Mouse (Mus musculus) heart, adult 2 months (tissue): ENCODE data around the gene Gpr137. TPM values are rescaled to one million over a fixed set of nuclear protein-coding genes. Genes with fewer than 3 reads are reported as not detected.

Experiments used
- DNase-seq, 2 experiments: peaks; one replicate each; pipeline ENCODE4 v3.0.0; 2021
- H3K27ac ChIP-seq: fragments of 200-600 bp; 2 replicates; pipeline ENCODE4 v1.8.1; 2022
- H3K27me3 ChIP-seq: fragments of 200-500 bp; 2 replicates; pipeline ENCODE4 v1.6.1; 2012; ENCODE audit warnings: mild to moderate bottlenecking, low read length, inconsistent platforms, mixed read lengths; ENCODE audit not compliant: control insufficient read depth, insufficient read depth
- H3K36me3 ChIP-seq: fragments of 200-500 bp; 2 replicates; pipeline ENCODE4 v1.6.1; 2012; ENCODE audit warnings: low read length, inconsistent platforms; ENCODE audit not compliant: control insufficient read depth, insufficient read depth
- H3K4me1 ChIP-seq: fragments of 200-500 bp; 2 replicates; pipeline ENCODE4 v1.6.1; 2011; ENCODE audit warnings: low read length; ENCODE audit not compliant: control insufficient read depth, insufficient read depth
- H3K4me3 ChIP-seq: fragments of 200-600 bp; 2 replicates; pipeline ENCODE4 v1.8.1; 2022
- H3K79me2 ChIP-seq: fragments of 200-500 bp; replicated peaks from 2 replicates; pipeline ENCODE4 v1.6.1; 2012; ENCODE audit warnings: mild to moderate bottlenecking, inconsistent platforms, low read length, moderate library complexity, mixed read lengths; ENCODE audit not compliant: control insufficient read depth, insufficient read depth
- H3K9ac ChIP-seq: fragments of 200-500 bp; 2 replicates; pipeline ENCODE4 v1.6.1; 2012; ENCODE audit warnings: low read depth, mild to moderate bottlenecking, control low read depth, inconsistent platforms, low read length, mixed read lengths
- CTCF ChIP-seq: fragments of 200-600 bp; IDR thresholded peaks from 2 replicates; pipeline ENCODE4 v1.8.1; 2022; ENCODE audit warnings: antibody characterized with exemption, mild to moderate bottlenecking, moderate library complexity
- EP300 ChIP-seq: fragments of 200-500 bp; IDR thresholded peaks from 2 replicates; pipeline ENCODE4 v1.6.1; 2011; ENCODE audit warnings: low read depth, low read length, control low read depth; ENCODE audit not compliant: insufficient read depth
- POLR2A ChIP-seq: fragments of 200-500 bp; IDR thresholded peaks from 2 replicates; pipeline ENCODE4 v1.6.1; 2011; ENCODE audit warnings: mild to moderate bottlenecking, low read depth, low read length, control low read depth; ENCODE audit not compliant: insufficient read depth
- WGBS: fragments of 180-500 bp; shearing (Covaris S2); methylation state at CpG from one replicate; pipeline ENCODE4 v1.1.7; 2018; 5-methylcytosine and 5-hydroxymethylcytosine counted together
- intact Hi-C: fragments of 180-260 bp; cut with DNase I; formaldehyde crosslinking; loops from one replicate; pipeline ENCODE4 v1.15.1; 2025
- polyA plus RNA-seq: library from polyadenylated mRNA; depleted of rRNA; stranded (reverse); fragments of >200 nt; gene quantifications from 2 replicates; pipeline ENCODE4 v1.2.3, GENCODE M21; 2012
- total RNA-seq, 2 experiments: library from RNA; stranded (reverse); gene quantifications; 2 replicates each; pipeline ENCODE4 v1.2.3; 2021

Gpr137 gene
- total and polyA plus RNA-seq, 3 experiments: 34.1 to 53.4 (median 35.4) TPM

DNA sequence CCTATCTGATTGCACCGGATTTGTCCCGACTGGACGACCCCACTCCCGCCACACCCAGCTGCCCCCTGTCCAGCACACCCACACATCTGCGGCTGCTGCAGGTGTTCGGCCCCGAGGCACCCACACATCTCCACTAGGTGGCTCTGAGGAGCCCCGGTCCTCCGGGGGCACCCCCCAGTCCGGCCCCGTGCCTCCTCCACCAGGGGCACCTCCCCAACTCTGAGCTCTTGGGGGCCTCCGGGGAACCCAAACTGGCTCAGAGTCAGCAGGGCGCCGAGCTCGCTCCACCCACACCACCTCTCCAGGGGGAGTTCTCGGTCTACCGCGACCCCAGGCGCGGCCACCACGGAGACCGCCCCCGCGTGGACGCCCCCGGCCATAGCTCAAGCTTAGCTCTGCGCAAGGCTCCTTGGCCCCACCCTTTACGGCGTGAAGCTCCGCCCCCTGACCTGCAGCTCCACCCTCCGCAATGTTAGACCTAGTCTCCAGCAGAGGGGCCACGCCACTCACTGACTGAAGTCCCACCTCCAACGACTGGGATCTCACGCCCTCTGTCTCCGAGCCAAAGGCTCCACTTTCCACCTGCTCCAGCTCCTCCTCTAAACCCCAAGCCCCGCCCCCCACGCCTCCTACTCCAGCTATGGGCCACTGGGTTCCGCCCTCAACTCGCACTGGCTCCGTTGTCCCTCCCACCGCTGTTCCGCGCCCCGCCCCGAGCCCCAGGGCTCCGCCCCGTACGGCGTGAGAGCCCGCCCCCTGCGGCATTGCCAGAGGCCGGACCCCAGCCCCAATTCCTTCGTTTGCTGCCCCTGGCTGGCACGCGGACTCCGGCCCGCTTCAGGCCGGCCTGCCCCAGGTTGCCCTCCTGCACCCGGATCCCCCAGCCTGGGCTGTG lies 37.5 kb upstream of the Gpr137 start:
- intact Hi-C loops: loop anchor here (2.0 to 5.0 kb wide), 2 partner anchors 37 to 59 kb away; partner anchors contain the start of genes Bad, Gpr137 and Stip1
- peak overlapping the region; percentile 95 for H3K4me3 ChIP-seq
- peaks cover 3% of the 10 kb centered on the region; the same call in 1 of the 2 replicates for H3K4me1 ChIP-seq
- H3K79me2 ChIP-seq: no peaks in the 10 kb centered on the region
- peak overlapping the region; percentile 72 for H3K9ac ChIP-seq
- no peaks in the 10 kb centered on the region for H3K36me3 ChIP-seq
- no peaks in the 10 kb centered on the region for H3K27me3 ChIP-seq
- under 1% methylated on average over 58 of the region's 59 CpGs for WGBS
- peak; percentile 99 for DNase-seq
- 0 out of 2 replicates have a peak, but pooled peaks have one; percentile 6 for TF ChIP-seq EP300
- TF ChIP-seq CTCF: peak; percentile 87
- TF ChIP-seq POLR2A: peak; percentile 50; the same call in 1 of the 2 replicates
- peak overlapping the region; percentile 97 for H3K27ac ChIP-seq

DNA sequence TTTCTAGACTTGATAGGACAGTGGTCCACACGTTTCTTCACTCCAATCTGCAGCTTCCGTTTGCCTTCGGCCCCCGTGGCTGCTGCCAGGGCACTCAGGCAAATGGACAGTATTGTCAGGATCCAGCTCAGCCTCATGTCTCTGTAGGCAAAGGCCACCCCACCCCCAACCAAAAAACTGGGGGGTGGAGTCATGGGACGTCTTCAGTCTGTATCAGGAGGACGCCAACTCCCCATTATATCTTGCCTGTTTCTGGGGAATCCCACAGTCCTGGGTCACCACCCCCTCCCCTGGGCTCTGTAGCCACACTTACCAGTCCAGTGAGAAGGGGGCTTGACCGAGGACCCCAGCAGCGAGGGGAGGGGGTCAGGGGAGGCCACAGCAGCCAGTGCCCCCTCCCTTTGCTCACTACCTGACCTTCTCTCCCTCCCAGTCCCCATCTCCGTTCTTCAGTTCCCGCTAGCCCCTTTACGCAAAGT lies 36.8 kb upstream of the Gpr137 start:
- Histone ChIP-seq H3K27me3 (no peaks in the 10 kb centered on the region), H3K79me2 (no peaks in the 10 kb centered on the region), H3K4me3 (peak overlapping the region; percentile 95), H3K4me1 (peaks cover 3% of the 10 kb centered on the region; the same call in 1 of the 2 replicates), H3K36me3 (no peaks in the 10 kb centered on the region), H3K27ac (peak overlapping the region; percentile 97), H3K9ac (peak overlapping the region; percentile 58)
- TF ChIP-seq POLR2A (no peak), EP300 (no peak), CTCF (no peak)
- WGBS: 12% methylated on average over 11 of the region's 11 CpGs
- intact Hi-C loops: loop anchor here (2.0 to 5.0 kb wide), 2 partner anchors 37 to 60 kb away; partner anchors contain the start of genes Bad, Gpr137 and Stip1
- DNase-seq: peak; percentile 46 to 49

DNA sequence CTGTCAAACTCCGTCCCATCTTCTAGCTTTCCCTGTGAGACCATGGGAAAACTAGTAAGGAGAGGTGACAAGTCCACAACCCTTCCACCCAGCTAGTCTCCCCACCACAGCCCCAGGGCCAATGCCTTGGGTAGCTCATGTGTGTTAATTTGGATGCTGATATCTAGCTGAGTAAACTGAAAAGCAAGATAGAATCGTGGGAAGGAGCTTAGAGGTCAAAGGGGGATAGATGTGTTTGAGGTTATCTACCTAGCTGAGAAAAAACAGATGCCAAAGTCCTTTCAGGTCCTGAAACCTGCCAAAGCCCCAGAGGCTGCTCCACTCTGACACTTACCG lies 36.3 kb upstream of the Gpr137 start:
- no peak overlapping the region for H3K9ac ChIP-seq
- 43% methylated on average over 3 of the region's 3 CpGs for WGBS
- no peaks in the 10 kb centered on the region for H3K36me3 ChIP-seq
- peak overlapping the region; percentile 95; the same call in 1 of the 2 replicates for H3K4me3 ChIP-seq
- peaks cover 3% of the 10 kb centered on the region; the same call in 1 of the 2 replicates for H3K4me1 ChIP-seq
- no peak for TF ChIP-seq EP300
- TF ChIP-seq CTCF: no peak
- no peak for TF ChIP-seq POLR2A
- no peak for DNase-seq
- intact Hi-C loops: loop anchor here (2.0 to 5.0 kb wide), 2 partner anchors 36 to 60 kb away; partner anchors contain the start of genes Bad, Gpr137 and Stip1
- H3K79me2 ChIP-seq: no peaks in the 10 kb centered on the region
- H3K27ac ChIP-seq: no peak overlapping the region; the same call in 1 of the 2 replicates
- H3K27me3 ChIP-seq: no peaks in the 10 kb centered on the region

DNA sequence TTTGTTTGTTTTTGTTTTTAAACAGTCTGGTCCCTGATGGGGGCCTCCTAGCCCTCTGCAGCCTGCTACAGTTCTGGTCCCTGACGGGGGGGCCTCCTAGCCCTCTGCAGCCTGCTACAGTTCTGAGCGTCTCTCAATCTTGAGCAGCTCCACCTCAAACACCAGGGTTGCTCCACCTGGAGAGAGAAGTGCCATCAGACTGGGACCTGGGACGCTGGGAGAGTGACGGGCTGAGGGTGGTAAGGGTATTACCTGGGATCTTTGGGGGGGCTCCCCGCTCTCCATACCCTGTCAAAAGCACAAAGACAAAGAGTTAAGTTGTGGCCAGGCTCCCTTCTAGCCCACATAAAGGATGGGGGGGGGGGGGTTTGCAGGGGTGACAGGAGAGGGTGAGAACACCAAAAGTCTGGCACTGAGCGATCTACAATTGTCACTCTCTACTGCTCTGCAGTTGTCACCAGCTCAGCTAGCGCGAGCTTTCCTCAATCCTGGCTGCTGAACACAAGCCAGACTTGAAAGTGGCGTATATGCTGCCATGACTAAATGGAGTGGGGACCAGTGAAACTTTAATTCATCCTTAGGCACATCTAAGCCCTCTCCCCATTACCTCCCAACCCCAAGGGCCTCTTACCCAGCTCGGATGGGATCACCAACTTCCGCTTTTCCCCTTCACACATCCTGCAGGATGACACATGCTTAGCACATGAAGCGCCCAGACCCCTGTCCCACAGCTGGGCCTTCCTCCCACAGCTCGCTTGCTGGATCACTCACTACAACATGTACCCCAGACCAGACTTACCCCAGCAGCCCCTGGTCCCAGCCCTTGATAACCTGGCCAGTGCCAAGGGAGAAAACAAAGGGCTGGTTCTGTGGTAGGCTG lies 35.7 kb upstream of the Gpr137 start:
- Histone ChIP-seq H3K9ac (no peak overlapping the region), H3K27me3 (no peaks in the 10 kb centered on the region), H3K4me3 (no peak overlapping the region), H3K4me1 (peaks cover 3% of the 10 kb centered on the region; the same call in 1 of the 2 replicates), H3K27ac (no peak overlapping the region; the same call in 1 of the 2 replicates), H3K79me2 (no peaks in the 10 kb centered on the region), H3K36me3 (no peaks in the 10 kb centered on the region)
- no peak for TF ChIP-seq POLR2A
- TF ChIP-seq EP300: no peak
- no peak for TF ChIP-seq CTCF
- 80% methylated on average over 13 of the region's 13 CpGs for WGBS
- intact Hi-C loops: loop anchor here (2.0 to 5.0 kb wide), 2 partner anchors 36 to 61 kb away; partner anchors contain the start of genes Bad, Gpr137 and Stip1
- no peak for DNase-seq
